Mouse (Mus musculus) forebrain, embryonic 12.5 days (tissue): ENCODE measurements at regions not wholly inside any gene's neighbourhood (a gene's known extent, or its start where the extent isn't known, plus 50 kb on each side); places are given as distances from the start of the nearest gene placed in this dataset.

Source experiments
- ATAC-seq: fragments of 200-750 bp; cut with Nextera tagmentation; 2 replicates; pipeline ENCODE4 v1.8.0; 2017; ENCODE audit warnings: moderate TSS enrichment; ENCODE audit not compliant: low FRiP score
- H3K27ac ChIP-seq: fragments of 300-500 bp; sonication (generic); 2 replicates; pipeline ENCODE4 v1.5.1; 2016; ENCODE audit warnings: mild to moderate bottlenecking
- H3K27me3 ChIP-seq: fragments of 300-500 bp; sonication (generic); 2 replicates; pipeline ENCODE4 v1.6.1; 2016; ENCODE audit warnings: mild to moderate bottlenecking
- H3K36me3 ChIP-seq: fragments of 300-500 bp; sonication (generic); replicated peaks from 2 replicates; pipeline ENCODE4 v1.6.1; 2016; ENCODE audit warnings: mild to moderate bottlenecking
- H3K4me1 ChIP-seq: fragments of 300-500 bp; sonication (generic); 2 replicates; pipeline ENCODE4 v1.6.1; 2016
- H3K4me2 ChIP-seq: fragments of 300-500 bp; sonication (generic); 2 replicates; pipeline ENCODE4 v1.6.1; 2016; ENCODE audit warnings: mild to moderate bottlenecking, moderate library complexity
- H3K4me3 ChIP-seq: fragments of 300-500 bp; sonication (generic); replicated peaks from 2 replicates; pipeline ENCODE4 v1.5.1; 2016; ENCODE audit warnings: mild to moderate bottlenecking
- H3K9ac ChIP-seq: fragments of 300-500 bp; sonication (generic); 2 replicates; pipeline ENCODE4 v1.6.1; 2016; ENCODE audit warnings: mild to moderate bottlenecking
- H3K9me3 ChIP-seq: fragments of 300-500 bp; sonication (generic); 2 replicates; pipeline ENCODE4 v1.6.1; 2016
- WGBS: fragments of 180-500 bp; shearing (Covaris S2); methylation state at CpG from one replicate; pipeline ENCODE4 v1.1.7; 2016; 5-methylcytosine and 5-hydroxymethylcytosine counted together

DNA sequence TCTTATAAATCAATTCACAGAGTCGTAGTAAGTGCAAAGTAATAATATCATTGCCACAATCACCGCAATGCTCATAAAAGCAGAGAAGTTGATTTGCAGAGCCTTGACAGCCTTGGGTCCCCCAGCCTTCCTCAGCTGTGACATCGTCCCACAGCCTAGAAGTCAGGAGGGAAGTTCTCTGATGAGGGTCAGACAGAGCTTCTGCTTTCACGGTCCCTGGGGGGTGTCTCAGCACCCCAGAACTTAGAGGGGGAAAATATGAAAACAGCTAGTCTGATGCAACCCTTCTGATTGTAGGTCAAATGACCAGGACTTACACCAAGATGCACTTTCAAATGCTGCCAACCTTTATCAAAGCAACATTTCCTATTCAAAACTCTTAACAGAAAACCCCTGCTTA lies 188.9 kb upstream of the Jarid2 start:
- WGBS: 88% methylated on average over 4 of the region's 4 CpGs
- Histone ChIP-seq H3K36me3 (no peaks in the 10 kb centered on the region), H3K9me3 (no peaks in the 10 kb centered on the region), H3K27me3 (no peaks in the 10 kb centered on the region), H3K9ac (no peak overlapping the region), H3K4me3 (no peak overlapping the region), H3K4me2 (no peak overlapping the region), H3K27ac (no peak overlapping the region), H3K4me1 (no peaks in the 10 kb centered on the region)
- no peak for ATAC-seq

DNA sequence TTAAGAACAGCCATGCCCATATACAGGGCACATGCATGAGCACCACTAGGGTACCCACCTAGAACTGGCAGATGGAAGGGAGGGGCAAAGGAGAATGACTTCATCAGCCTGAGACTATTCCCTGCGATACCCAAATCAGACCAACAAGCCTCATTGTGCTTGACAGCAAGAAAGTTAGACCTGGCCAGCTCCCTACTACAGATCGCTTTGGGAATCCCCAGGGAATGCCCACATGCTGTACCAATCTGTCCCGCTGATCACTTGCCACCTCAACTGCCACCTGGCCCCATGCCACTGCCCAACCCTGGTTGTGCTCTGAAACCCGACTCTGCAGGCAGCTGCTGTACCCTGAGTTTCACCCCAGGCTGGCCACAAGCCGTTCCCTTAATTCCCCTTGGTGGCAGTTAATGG lies 188.0 kb upstream of the Jarid2 start:
- no peaks in the 10 kb centered on the region for H3K4me1 ChIP-seq
- H3K4me2 ChIP-seq: no peak overlapping the region
- no peaks in the 10 kb centered on the region for H3K9me3 ChIP-seq
- H3K27me3 ChIP-seq: no peaks in the 10 kb centered on the region
- no peak overlapping the region for H3K9ac ChIP-seq
- no peak overlapping the region for H3K4me3 ChIP-seq
- ATAC-seq: no peak
- H3K27ac ChIP-seq: no peak overlapping the region
- no peaks in the 10 kb centered on the region for H3K36me3 ChIP-seq
- 84% methylated on average over 5 of the region's 5 CpGs for WGBS

DNA sequence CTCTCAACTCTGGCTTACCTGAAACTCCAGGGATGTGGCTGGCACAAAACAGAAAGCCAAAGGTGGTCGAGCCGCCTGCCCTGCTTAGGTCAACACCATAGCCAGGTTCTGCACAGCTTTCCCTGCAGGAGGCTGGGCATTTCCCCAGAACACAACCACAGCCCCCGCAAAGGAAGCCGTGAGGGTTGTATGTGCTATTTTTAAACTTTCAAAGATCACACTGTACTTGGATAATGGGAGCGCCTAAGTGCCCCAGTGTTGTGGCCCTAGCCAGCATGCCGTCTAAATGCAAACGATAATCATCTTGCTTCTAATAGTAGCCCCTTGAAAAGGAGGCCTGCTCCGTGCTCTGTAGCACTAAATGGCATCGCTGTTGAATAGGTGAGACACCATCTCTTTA lies 184.5 kb upstream of the Jarid2 start:
- Histone ChIP-seq H3K9ac (no peak overlapping the region), H3K9me3 (no peaks in the 10 kb centered on the region), H3K27me3 (no peaks in the 10 kb centered on the region), H3K4me3 (no peak overlapping the region), H3K36me3 (no peaks in the 10 kb centered on the region), H3K4me2 (no peak overlapping the region), H3K27ac (no peak overlapping the region), H3K4me1 (no peaks in the 10 kb centered on the region)
- 68% methylated on average over 9 of the region's 9 CpGs for WGBS
- no peak for ATAC-seq

DNA sequence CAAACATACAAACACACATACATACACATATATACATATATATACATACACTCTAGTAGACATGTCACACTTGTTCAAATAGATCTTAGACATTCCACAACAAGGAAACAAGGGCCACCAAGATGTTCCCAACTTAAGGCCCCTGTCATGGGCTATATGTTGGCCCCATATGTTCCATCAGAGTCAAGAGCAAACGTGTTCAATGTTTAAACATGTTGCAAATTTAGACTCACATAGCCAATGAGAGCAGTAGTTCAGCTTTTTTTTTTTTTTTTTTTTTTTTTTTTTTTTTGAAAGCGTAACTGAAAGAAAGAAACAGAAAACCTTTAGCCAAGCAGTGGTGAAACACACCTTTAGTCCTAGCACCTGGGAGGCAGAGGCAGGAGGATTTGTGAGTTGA lies 183.0 kb upstream of the Jarid2 start:
- Histone ChIP-seq H3K36me3 (no peaks in the 10 kb centered on the region), H3K27ac (no peak overlapping the region), H3K4me2 (no peak overlapping the region), H3K9ac (no peak overlapping the region), H3K9me3 (no peaks in the 10 kb centered on the region), H3K4me3 (no peak overlapping the region), H3K27me3 (no peaks in the 10 kb centered on the region), H3K4me1 (no peaks in the 10 kb centered on the region)
- 79% methylated on average over 2 of the region's 2 CpGs for WGBS
- ATAC-seq: no peak

DNA sequence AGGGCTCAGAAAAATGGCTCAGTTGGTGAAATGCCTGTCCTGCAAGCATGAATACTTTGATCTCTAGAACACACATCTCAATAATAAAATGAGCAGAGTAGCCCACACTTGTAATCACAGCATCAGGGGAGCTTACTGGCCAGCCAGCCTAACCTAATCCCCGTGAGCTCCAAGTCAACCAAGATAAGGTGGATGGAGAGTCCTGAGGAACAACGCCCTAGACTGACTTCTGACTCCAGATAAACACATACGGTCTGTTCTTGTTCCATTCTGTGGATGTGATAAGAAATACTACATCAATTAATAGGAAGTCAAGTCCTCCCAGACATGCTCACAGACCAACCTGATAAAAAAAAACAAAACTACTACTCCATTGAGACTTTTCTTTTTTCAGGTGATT lies 180.4 kb upstream of the Jarid2 start:
- Histone ChIP-seq H3K9ac (no peak overlapping the region), H3K36me3 (no peaks in the 10 kb centered on the region), H3K27ac (no peak overlapping the region), H3K9me3 (no peaks in the 10 kb centered on the region), H3K27me3 (no peaks in the 10 kb centered on the region), H3K4me3 (no peak overlapping the region), H3K4me2 (no peak overlapping the region), H3K4me1 (no peaks in the 10 kb centered on the region)
- ATAC-seq: no peak
- 90% methylated on average over 3 of the region's 3 CpGs for WGBS

DNA sequence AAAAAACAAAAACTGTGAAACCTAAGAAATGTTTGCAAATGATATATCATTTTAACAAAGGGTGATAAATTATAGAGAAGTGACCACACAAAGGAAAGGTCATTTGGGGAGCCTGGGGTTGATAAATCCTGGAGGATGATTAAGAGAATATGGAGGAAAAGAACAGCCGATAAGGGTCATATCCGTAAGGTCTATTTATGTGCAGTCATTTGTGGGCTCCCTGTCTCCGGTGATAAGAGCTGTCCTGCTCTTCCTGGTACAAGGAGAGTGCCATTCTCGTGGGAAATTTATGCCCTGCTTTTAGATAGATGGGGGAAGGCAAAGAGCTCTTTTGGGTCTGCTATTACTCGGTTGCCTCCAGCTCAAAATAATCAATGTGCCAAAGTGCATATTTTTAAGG lies 175.9 kb upstream of the Jarid2 start:
- H3K4me2 ChIP-seq: no peak overlapping the region
- H3K4me3 ChIP-seq: no peak overlapping the region

DNA sequence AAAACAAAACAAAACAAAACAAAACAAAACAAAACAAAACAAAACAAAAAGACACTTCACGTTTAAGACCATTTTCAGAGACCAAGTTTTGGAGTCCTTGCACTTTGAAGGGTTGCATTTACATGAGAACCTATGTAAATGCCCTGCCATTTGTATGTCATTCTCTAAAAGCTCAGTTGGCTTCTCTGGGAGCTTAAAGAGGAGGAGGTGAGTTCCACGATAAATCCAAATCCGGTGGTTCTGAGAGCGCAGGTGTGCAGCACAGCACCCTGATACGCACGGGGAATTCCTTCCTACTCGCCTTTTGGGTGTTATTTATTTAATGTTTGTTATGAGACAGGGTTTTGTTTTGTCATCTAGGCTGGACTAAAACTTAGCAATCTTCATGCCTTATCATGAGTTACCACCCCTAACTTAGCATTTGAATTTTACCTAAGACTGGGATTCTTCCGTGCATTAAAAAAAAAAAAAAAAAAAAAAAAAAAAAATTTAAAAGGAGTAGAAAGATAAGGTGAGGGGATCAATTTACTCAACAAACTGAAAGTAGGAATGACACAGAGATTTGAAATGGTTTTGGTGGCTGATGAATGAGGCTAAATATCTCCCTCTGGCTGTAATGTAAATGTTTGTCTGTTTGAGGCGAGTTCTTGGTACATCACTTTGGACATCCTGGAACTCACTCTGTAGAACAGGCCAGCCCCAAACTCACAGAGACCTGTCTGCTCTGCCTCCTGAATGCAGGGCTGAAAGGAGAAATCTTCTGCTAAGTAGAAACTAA lies 174.4 kb upstream of the Jarid2 start:
- H3K27ac ChIP-seq: no peak overlapping the region
- no peaks in the 10 kb centered on the region for H3K9me3 ChIP-seq
- no peak for ATAC-seq
- H3K9ac ChIP-seq: no peak overlapping the region
- H3K4me3 ChIP-seq: no peak overlapping the region
- 82% methylated on average over 9 of the region's 9 CpGs for WGBS
- no peaks in the 10 kb centered on the region for H3K4me1 ChIP-seq
- H3K27me3 ChIP-seq: no peaks in the 10 kb centered on the region
- no peak overlapping the region for H3K4me2 ChIP-seq
- no peaks in the 10 kb centered on the region for H3K36me3 ChIP-seq

More for the DNA sequence above, 175.9 kb upstream of the Jarid2 start:
- H3K9ac ChIP-seq: no peak overlapping the region
- ATAC-seq: no peak
- no peaks in the 10 kb centered on the region for H3K27me3 ChIP-seq
- no peak overlapping the region for H3K27ac ChIP-seq
- H3K36me3 ChIP-seq: no peaks in the 10 kb centered on the region
- no peaks in the 10 kb centered on the region for H3K9me3 ChIP-seq
- 86% methylated on average over 5 of the region's 5 CpGs for WGBS
- no peaks in the 10 kb centered on the region for H3K4me1 ChIP-seq

DNA sequence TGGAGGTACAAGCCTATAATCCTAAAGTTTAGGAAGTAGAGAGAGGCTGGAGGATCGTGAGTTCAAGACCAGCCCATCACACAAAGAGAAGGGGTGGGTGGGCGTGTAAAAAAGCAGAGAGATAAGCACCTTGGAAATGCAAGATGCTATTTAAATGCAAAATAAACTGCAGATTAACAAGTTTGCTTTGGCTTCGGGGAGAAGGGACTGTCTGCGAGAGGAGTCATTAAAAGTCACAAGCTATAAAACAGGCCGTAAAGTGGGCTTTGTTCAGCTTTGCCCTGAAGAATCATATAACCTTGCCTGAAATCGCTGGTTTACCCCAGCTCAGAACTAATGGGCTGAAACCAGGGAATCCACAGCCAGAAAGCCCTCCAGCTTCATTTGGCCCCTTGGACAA lies 173.3 kb upstream of the Jarid2 start:
- Histone ChIP-seq H3K27me3 (no peaks in the 10 kb centered on the region), H3K9ac (no peak overlapping the region), H3K4me1 (no peaks in the 10 kb centered on the region), H3K9me3 (no peaks in the 10 kb centered on the region), H3K4me3 (no peak overlapping the region), H3K27ac (no peak overlapping the region), H3K4me2 (no peak overlapping the region), H3K36me3 (no peaks in the 10 kb centered on the region)
- 84% methylated on average over 6 of the region's 6 CpGs for WGBS
- no peak for ATAC-seq

DNA sequence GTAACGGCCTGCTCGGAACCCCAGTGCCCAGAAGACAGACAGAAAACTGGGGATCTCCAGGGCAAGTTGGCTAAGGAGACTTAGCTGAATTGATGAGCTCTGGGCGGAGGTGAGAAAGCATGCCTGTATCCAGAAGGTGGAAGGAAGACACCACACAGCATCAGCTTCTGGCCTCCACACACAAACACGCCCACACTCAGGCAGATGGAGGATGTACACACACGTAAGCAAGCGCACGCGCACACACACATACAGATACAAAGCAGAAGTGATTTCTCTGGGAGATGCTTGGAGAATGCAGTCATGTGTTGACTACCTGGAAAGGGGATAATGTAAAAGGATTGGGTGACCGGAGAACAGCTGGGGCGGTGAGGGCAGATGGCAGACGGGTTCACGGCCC lies 171.2 kb upstream of the Jarid2 start:
- Histone ChIP-seq H3K4me2 (no peak overlapping the region), H3K27me3 (no peaks in the 10 kb centered on the region), H3K27ac (no peak overlapping the region), H3K36me3 (no peaks in the 10 kb centered on the region), H3K9me3 (no peaks in the 10 kb centered on the region), H3K4me3 (no peak overlapping the region), H3K9ac (no peak overlapping the region), H3K4me1 (no peaks in the 10 kb centered on the region)
- WGBS: 93% methylated on average over 12 of the region's 12 CpGs
- no peak for ATAC-seq

DNA sequence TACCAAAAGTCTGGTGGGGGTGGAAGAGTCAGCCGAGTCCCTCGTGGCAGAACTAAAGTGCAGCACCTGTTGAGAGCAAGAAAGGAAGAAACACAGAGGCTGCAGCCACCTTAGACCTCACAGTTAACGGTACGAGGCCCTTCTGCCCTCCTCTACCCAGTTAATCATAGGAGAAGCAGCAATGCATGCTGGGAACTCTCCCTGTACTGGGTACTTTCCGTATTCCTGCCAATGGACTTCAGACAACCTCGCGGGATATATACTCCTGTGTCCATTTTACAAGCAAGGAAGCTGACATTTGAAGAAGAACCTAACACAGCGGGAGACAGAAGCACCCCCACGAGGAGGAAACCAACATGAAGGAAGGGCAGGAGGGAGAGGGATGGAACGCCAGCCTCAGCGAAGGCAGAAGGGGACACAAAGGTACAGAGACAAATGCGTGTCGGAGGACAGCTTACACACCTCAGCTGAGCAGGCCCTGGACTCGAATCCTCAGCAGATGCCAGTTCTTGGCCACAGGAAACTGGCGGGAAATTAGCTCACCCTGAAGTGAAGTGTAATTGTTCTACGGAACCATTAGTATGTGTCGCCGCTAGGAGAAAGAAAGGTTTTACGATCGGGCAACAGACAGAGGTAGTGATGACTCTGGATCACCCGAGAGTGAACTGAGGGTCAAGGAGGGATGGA lies 170.6 kb upstream of the Jarid2 start:
- Histone ChIP-seq H3K27me3 (no peaks in the 10 kb centered on the region), H3K9ac (no peak overlapping the region), H3K4me1 (no peaks in the 10 kb centered on the region), H3K9me3 (no peaks in the 10 kb centered on the region), H3K4me2 (no peak overlapping the region), H3K36me3 (no peaks in the 10 kb centered on the region), H3K4me3 (no peak overlapping the region), H3K27ac (no peak overlapping the region)
- 92% methylated on average over 21 of the region's 21 CpGs for WGBS
- ATAC-seq: no peak

DNA sequence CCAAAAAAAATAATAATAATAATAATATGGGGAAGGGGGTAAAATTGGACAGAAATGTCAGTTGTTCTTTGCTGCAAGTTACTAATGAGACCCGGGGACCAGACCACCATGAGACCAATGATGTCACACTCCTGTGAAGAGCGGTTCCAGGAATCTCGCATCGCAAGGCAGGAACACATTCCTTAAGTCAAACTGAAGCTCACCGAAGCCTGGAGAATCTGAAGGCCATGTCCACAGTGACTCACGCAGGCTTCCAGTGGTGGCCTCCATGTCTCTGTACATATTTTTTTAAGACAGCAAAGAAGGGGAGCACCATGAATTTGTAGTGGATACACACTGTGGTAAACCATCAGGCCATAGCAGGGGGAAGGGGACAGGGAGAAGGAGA lies 170.1 kb upstream of the Jarid2 start:
- Histone ChIP-seq H3K9me3 (no peaks in the 10 kb centered on the region), H3K9ac (no peak overlapping the region), H3K4me2 (no peak overlapping the region), H3K27me3 (no peaks in the 10 kb centered on the region), H3K4me1 (no peaks in the 10 kb centered on the region), H3K27ac (no peak overlapping the region), H3K4me3 (no peak overlapping the region), H3K36me3 (no peaks in the 10 kb centered on the region)
- no peak for ATAC-seq
- WGBS: 94% methylated on average over 6 of the region's 6 CpGs

DNA sequence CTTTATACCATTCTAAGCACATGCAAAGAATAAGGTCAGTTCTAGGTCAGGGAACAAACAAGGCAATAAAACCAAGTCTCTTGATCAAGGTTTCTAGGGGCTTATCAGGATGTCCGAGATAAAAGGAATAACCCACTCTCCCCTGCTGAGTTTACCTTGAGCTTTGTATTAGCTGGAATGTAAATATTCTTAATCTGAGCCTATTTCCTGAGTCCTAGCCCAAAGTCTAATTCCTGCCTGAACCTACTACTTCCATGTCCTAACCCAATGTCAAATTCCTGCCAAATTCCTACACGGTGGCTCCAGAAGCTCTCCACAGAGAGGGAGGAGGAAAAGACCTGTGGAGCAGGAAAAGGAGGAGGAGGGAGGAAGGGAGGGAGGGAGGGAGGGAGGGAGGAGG lies 169.6 kb upstream of the Jarid2 start:
- Histone ChIP-seq H3K9ac (no peak overlapping the region), H3K36me3 (no peaks in the 10 kb centered on the region), H3K4me3 (no peak overlapping the region), H3K4me1 (peaks cover 4% of the 10 kb centered on the region), H3K27ac (no peak overlapping the region), H3K27me3 (no peaks in the 10 kb centered on the region), H3K4me2 (no peak overlapping the region), H3K9me3 (no peaks in the 10 kb centered on the region)
- WGBS: 63% methylated on average over 2 of the region's 2 CpGs
- no peak for ATAC-seq

DNA sequence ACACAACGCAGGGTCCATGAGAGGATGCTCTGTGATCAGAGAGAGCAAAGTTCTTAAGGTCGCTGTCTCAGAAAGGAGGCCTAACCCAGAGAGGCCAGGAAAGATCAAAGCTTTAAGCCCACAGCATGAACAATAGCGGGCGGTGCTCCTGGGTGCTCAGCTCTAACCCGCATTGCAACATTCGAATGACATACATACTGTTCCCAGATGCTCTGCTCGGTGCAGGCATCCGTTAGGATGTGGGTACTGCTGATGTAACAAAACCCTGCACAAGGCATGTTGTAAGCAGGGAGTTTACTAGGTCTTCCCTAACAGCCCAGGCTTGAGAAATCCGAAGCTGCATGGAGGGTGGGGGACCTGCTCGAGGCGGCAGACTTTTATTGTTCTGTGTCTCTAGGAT lies 164.6 kb upstream of the Jarid2 start:
- H3K4me2 ChIP-seq: no peak overlapping the region
- H3K27me3 ChIP-seq: no peaks in the 10 kb centered on the region
- ATAC-seq: no peak
- no peak overlapping the region for H3K27ac ChIP-seq
- 36% methylated on average over 11 of the region's 11 CpGs for WGBS
- no peak overlapping the region for H3K4me3 ChIP-seq
- no peaks in the 10 kb centered on the region for H3K36me3 ChIP-seq
- H3K9ac ChIP-seq: no peak overlapping the region
- no peaks in the 10 kb centered on the region for H3K9me3 ChIP-seq
- peaks cover 6% of the 10 kb centered on the region for H3K4me1 ChIP-seq
